Mouse (Mus musculus): ENCODE measurements around the gene Bcas2. TPM values are rescaled to one million over a fixed set of nuclear protein-coding genes. Genes with fewer than 3 reads are reported as not detected.
"Not testable (repeated sequence)": the region's sequence is repeated elsewhere in the genome, so short reads cannot be mapped to it uniquely, and the experiment has no call there.

The Bcas2 gene
- polyA plus RNA-seq, 1 experiment from 2014 or later = 190 TPM

GRCm38 (mm10) chr3:103188451-103188850 lies 17.0 kb downstream of the Bcas2 start:
- Histone ChIP-seq H3K36me3 (replicated peaks; ENCODE audit: control insufficient read depth, insufficient read depth) (no peaks in the 10 kb centered on the region), H3K9ac (no peak overlapping the region), H3K4me3 (replicated peaks; ENCODE audit: low read length) (no peak overlapping the region), H3K9me3 (ENCODE audit: control insufficient read depth, low read length) (no peaks in the 10 kb centered on the region), H3K4me2 (replicated peaks) (no peak overlapping the region), H3K27ac (no peak overlapping the region), H3K27me3 (ENCODE audit: control insufficient read depth, insufficient read depth, low read length) (no peaks in the 10 kb centered on the region), H3K4me1 (replicated peaks; ENCODE audit: control insufficient read depth, insufficient read depth, low read length) (no peaks in the 10 kb centered on the region)
- WGBS = 51% methylated on average over 5 of the region's 5 CpGs
- ATAC-seq (ENCODE audit: low FRiP score) (no peak), DNase-seq (ENCODE audit: low spot score) (no peak)

GRCm38 (mm10) chr3:103188856-103189255 lies 17.4 kb downstream of the Bcas2 start:
- ATAC-seq (ENCODE audit: low FRiP score) (no peak), DNase-seq (ENCODE audit: low spot score) (no peak)

GRCm38 (mm10) chr3:103192161-103192560 lies 20.7 kb downstream of the Bcas2 start:
- Histone ChIP-seq H3K27me3 (ENCODE audit: control insufficient read depth, insufficient read depth, low read length) (no peaks in the 10 kb centered on the region), H3K36me3 (replicated peaks; ENCODE audit: control insufficient read depth, insufficient read depth) (no peaks in the 10 kb centered on the region), H3K9ac (no peak overlapping the region), H3K4me3 (replicated peaks; ENCODE audit: low read length) (no peak overlapping the region), H3K27ac (no peak overlapping the region), H3K9me3 (ENCODE audit: control insufficient read depth, low read length) (no peaks in the 10 kb centered on the region), H3K4me1 (replicated peaks; ENCODE audit: control insufficient read depth, insufficient read depth, low read length) (no peaks in the 10 kb centered on the region), H3K4me2 (replicated peaks) (no peak overlapping the region)
- DNase-seq (ENCODE audit: low spot score) = no peak
- WGBS = 89% methylated on average over 4 of the region's 4 CpGs
- no peak for ATAC-seq (ENCODE audit: low FRiP score)

More at GRCm38 (mm10) chr3:103188856-103189255, 17.4 kb downstream of the Bcas2 start:
- Histone ChIP-seq H3K27ac (no peak overlapping the region), H3K9ac (no peak overlapping the region), H3K27me3 (ENCODE audit: control insufficient read depth, insufficient read depth, low read length) (no peaks in the 10 kb centered on the region), H3K36me3 (replicated peaks; ENCODE audit: control insufficient read depth, insufficient read depth) (no peaks in the 10 kb centered on the region), H3K4me1 (replicated peaks; ENCODE audit: control insufficient read depth, insufficient read depth, low read length) (no peaks in the 10 kb centered on the region), H3K4me3 (replicated peaks; ENCODE audit: low read length) (no peak overlapping the region), H3K4me2 (replicated peaks) (no peak overlapping the region), H3K9me3 (ENCODE audit: control insufficient read depth, low read length) (no peaks in the 10 kb centered on the region)
- 87% methylated on average over 2 of the region's 2 CpGs for WGBS

- 71% methylated on average over 1 of the region's 1 CpGs for WGBS
- no peak for DNase-seq (ENCODE audit: low spot score)
- H3K4me3 ChIP-seq (replicated peaks; ENCODE audit: low read length) = no peak overlapping the region
Observed at GRCm38 (mm10) chr3:103193186-103193585, 21.7 kb downstream of the Bcas2 start.

GRCm38 (mm10) chr3:103196320-103196823 lies 24.9 kb downstream of the Bcas2 start:
- WGBS = 89% methylated on average over 7 of the region's 7 CpGs
- no peak overlapping the region for H3K9ac ChIP-seq

More at GRCm38 (mm10) chr3:103193186-103193585, 21.7 kb downstream of the Bcas2 start:
- Histone ChIP-seq H3K27ac (no peak overlapping the region), H3K9me3 (ENCODE audit: control insufficient read depth, low read length) (no peaks in the 10 kb centered on the region), H3K27me3 (ENCODE audit: control insufficient read depth, insufficient read depth, low read length) (no peaks in the 10 kb centered on the region), H3K9ac (no peak overlapping the region), H3K4me1 (replicated peaks; ENCODE audit: control insufficient read depth, insufficient read depth, low read length) (no peaks in the 10 kb centered on the region), H3K4me2 (replicated peaks) (no peak overlapping the region), H3K36me3 (replicated peaks; ENCODE audit: control insufficient read depth, insufficient read depth) (no peaks in the 10 kb centered on the region)
- ATAC-seq (ENCODE audit: low FRiP score) = no peak

GRCm38 (mm10) chr3:103199386-103199785 lies 27.9 kb downstream of the Bcas2 start:
- no peaks in the 10 kb centered on the region for H3K4me1 ChIP-seq (replicated peaks; ENCODE audit: control insufficient read depth, insufficient read depth, low read length)
- H3K9me3 ChIP-seq (ENCODE audit: control insufficient read depth, low read length) = peaks cover 4% of the 10 kb centered on the region; the same call in 1 of the 2 replicates
- no peak overlapping the region for H3K4me2 ChIP-seq (replicated peaks)
- no peak overlapping the region for H3K27ac ChIP-seq
- ATAC-seq (ENCODE audit: low FRiP score) (no peak), DNase-seq (ENCODE audit: low spot score) (no peak)
- H3K4me3 ChIP-seq (replicated peaks; ENCODE audit: low read length) = no peak overlapping the region
- WGBS = 90% methylated on average over 5 of the region's 5 CpGs
- no peaks in the 10 kb centered on the region for H3K36me3 ChIP-seq (replicated peaks; ENCODE audit: control insufficient read depth, insufficient read depth)
- H3K27me3 ChIP-seq (ENCODE audit: control insufficient read depth, insufficient read depth, low read length) = no peaks in the 10 kb centered on the region
- no peak overlapping the region for H3K9ac ChIP-seq

More at GRCm38 (mm10) chr3:103196320-103196823, 24.9 kb downstream of the Bcas2 start:
- no peak for ATAC-seq (ENCODE audit: low FRiP score)
- no peaks in the 10 kb centered on the region for H3K36me3 ChIP-seq (replicated peaks; ENCODE audit: control insufficient read depth, insufficient read depth)
- H3K4me1 ChIP-seq (replicated peaks; ENCODE audit: control insufficient read depth, insufficient read depth, low read length) = no peaks in the 10 kb centered on the region
- peaks cover 4% of the 10 kb centered on the region; the same call in 1 of the 2 replicates for H3K9me3 ChIP-seq (ENCODE audit: control insufficient read depth, low read length)
- no peak overlapping the region for H3K4me2 ChIP-seq (replicated peaks)
- no peak for DNase-seq (ENCODE audit: low spot score)
- H3K4me3 ChIP-seq (replicated peaks; ENCODE audit: low read length) = no peak overlapping the region
- no peak overlapping the region for H3K27ac ChIP-seq
- H3K27me3 ChIP-seq (ENCODE audit: control insufficient read depth, insufficient read depth, low read length) = no peaks in the 10 kb centered on the region

- H3K4me3 ChIP-seq (replicated peaks; ENCODE audit: low read length); H3K27ac ChIP-seq; H3K4me1 ChIP-seq (replicated peaks; ENCODE audit: control insufficient read depth, insufficient read depth, low read length); H3K9ac ChIP-seq; H3K27me3 ChIP-seq (ENCODE audit: control insufficient read depth, insufficient read depth, low read length); H3K36me3 ChIP-seq (replicated peaks; ENCODE audit: control insufficient read depth, insufficient read depth); H3K9me3 ChIP-seq (ENCODE audit: control insufficient read depth, low read length); H3K4me2 ChIP-seq (replicated peaks); DNase-seq (ENCODE audit: low spot score); ATAC-seq (ENCODE audit: low FRiP score): not testable (repeated sequence)
- 96% methylated on average over 7 of the region's 7 CpGs for WGBS
Observed at GRCm38 (mm10) chr3:103201105-103201504, 29.6 kb downstream of the Bcas2 start.

GRCm38 (mm10) chr3:103203554-103203953 lies 32.1 kb downstream of the Bcas2 start:
- no peaks in the 10 kb centered on the region for H3K4me1 ChIP-seq (replicated peaks; ENCODE audit: control insufficient read depth, insufficient read depth, low read length)
- H3K36me3 ChIP-seq (replicated peaks; ENCODE audit: control insufficient read depth, insufficient read depth) = no peaks in the 10 kb centered on the region
- H3K27me3 ChIP-seq (ENCODE audit: control insufficient read depth, insufficient read depth, low read length) = no peaks in the 10 kb centered on the region
- DNase-seq (ENCODE audit: low spot score) (no peak), ATAC-seq (ENCODE audit: low FRiP score) (no peak)
- H3K9ac ChIP-seq = no peak overlapping the region
- WGBS = 100% methylated on average over 1 of the region's 1 CpGs
- peaks cover 4% of the 10 kb centered on the region; the same call in 1 of the 2 replicates for H3K9me3 ChIP-seq (ENCODE audit: control insufficient read depth, low read length)
- H3K4me3 ChIP-seq (replicated peaks; ENCODE audit: low read length) = no peak overlapping the region
- H3K27ac ChIP-seq = no peak overlapping the region
- H3K4me2 ChIP-seq (replicated peaks) = no peak overlapping the region

GRCm38 (mm10) chr3:103204445-103204844 lies 33.0 kb downstream of the Bcas2 start:
- Histone ChIP-seq H3K9me3 (ENCODE audit: control insufficient read depth, low read length) (peaks cover 4% of the 10 kb centered on the region; the same call in 1 of the 2 replicates), H3K4me1 (replicated peaks; ENCODE audit: control insufficient read depth, insufficient read depth, low read length) (no peaks in the 10 kb centered on the region), H3K27ac (no peak overlapping the region), H3K9ac (no peak overlapping the region), H3K4me2 (replicated peaks) (no peak overlapping the region), H3K4me3 (replicated peaks; ENCODE audit: low read length) (no peak overlapping the region), H3K27me3 (ENCODE audit: control insufficient read depth, insufficient read depth, low read length) (no peaks in the 10 kb centered on the region), H3K36me3 (replicated peaks; ENCODE audit: control insufficient read depth, insufficient read depth) (no peaks in the 10 kb centered on the region)
- ATAC-seq (ENCODE audit: low FRiP score) (no peak), DNase-seq (ENCODE audit: low spot score) (no peak)
- 94% methylated on average over 3 of the region's 3 CpGs for WGBS

- H3K4me2 ChIP-seq (replicated peaks) = no peak overlapping the region
- no peak overlapping the region for H3K9ac ChIP-seq
- DNase-seq (ENCODE audit: low spot score) (no peak), ATAC-seq (ENCODE audit: low FRiP score) (no peak)
- H3K4me3 ChIP-seq (replicated peaks; ENCODE audit: low read length) = no peak overlapping the region
- no peaks in the 10 kb centered on the region for H3K27me3 ChIP-seq (ENCODE audit: control insufficient read depth, insufficient read depth, low read length)
- H3K27ac ChIP-seq = no peak overlapping the region
- 89% methylated on average over 6 of the region's 6 CpGs for WGBS
- no peaks in the 10 kb centered on the region for H3K36me3 ChIP-seq (replicated peaks; ENCODE audit: control insufficient read depth, insufficient read depth)
- no peaks in the 10 kb centered on the region for H3K4me1 ChIP-seq (replicated peaks; ENCODE audit: control insufficient read depth, insufficient read depth, low read length)
- no peaks in the 10 kb centered on the region for H3K9me3 ChIP-seq (ENCODE audit: control insufficient read depth, low read length)
Observed at GRCm38 (mm10) chr3:103206393-103206792, 34.9 kb downstream of the Bcas2 start.
